Mouse (Mus musculus) small intestine, adult 2 months (tissue): ENCODE measurements around the gene Adi1.

Experiments used
- CTCF ChIP-seq: fragments of 200-500 bp; IDR thresholded peaks from 2 replicates; pipeline ENCODE4 v1.5.1; 2012; ENCODE audit warnings: low read depth, mild to moderate bottlenecking, control low read depth, inconsistent platforms, low read length, moderate library complexity, mixed read lengths; ENCODE audit not compliant: insufficient replicate concordance, insufficient read length; ENCODE audit errors: extremely low read depth
- POLR2A ChIP-seq: fragments of 200-500 bp; IDR thresholded peaks from 2 replicates; pipeline ENCODE4 v1.6.1; 2012; ENCODE audit warnings: low read depth, mild to moderate bottlenecking, control low read depth, inconsistent platforms, low read length, moderate library complexity

GRCm38 (mm10) chr12:28724366-28724765 is 49.3 kb downstream of the Adi1 start:
- no peak for TF ChIP-seq CTCF
- no peak for TF ChIP-seq POLR2A
